Mouse (Mus musculus) limb, embryonic 10.5 days (tissue): ENCODE measurements at regions not wholly inside any gene's neighbourhood (a gene's known extent, or its start where the extent isn't known, plus 50 kb on each side); places are given as distances from the start of the nearest gene placed in this dataset.

Experiments
- DNase-seq: peaks from one replicate; pipeline ENCODE4 v3.0.0-alpha.2; 2017; ENCODE audit warnings: low spot score
- H3K27ac ChIP-seq: fragments of 300-500 bp; sonication (generic); 2 replicates; pipeline ENCODE4 v1.5.1; 2016; ENCODE audit warnings: mild to moderate bottlenecking
- H3K27me3 ChIP-seq: fragments of 300-500 bp; sonication (generic); 2 replicates; pipeline ENCODE4 v1.6.1; 2016; ENCODE audit warnings: low read depth, mild to moderate bottlenecking; ENCODE audit not compliant: poor library complexity, severe bottlenecking
- H3K36me3 ChIP-seq: fragments of 300-500 bp; sonication (generic); 2 replicates; pipeline ENCODE4 v1.6.1; 2016; ENCODE audit warnings: mild to moderate bottlenecking, moderate library complexity
- H3K4me1 ChIP-seq: fragments of 300-500 bp; sonication (generic); 2 replicates; pipeline ENCODE4 v1.6.1; 2016
- H3K4me3 ChIP-seq: fragments of 300-500 bp; sonication (generic); 2 replicates; pipeline ENCODE4 v1.5.1; 2016; ENCODE audit warnings: mild to moderate bottlenecking, moderate library complexity
- H3K9me3 ChIP-seq: fragments of 300-500 bp; sonication (generic); replicated peaks from 2 replicates; pipeline ENCODE4 v1.6.1; 2016; ENCODE audit warnings: mild to moderate bottlenecking
- WGBS: fragments of 180-500 bp; shearing (Covaris S2); methylation state at CpG from one replicate; pipeline ENCODE4 v1.1.7; 2016; 5-methylcytosine and 5-hydroxymethylcytosine counted together

GRCm38 (mm10) chr16:72027404-72028215, 280.5 kb upstream of the Robo1 start:
- 3% methylated on average over 27 of the region's 27 CpGs for WGBS
- no peak overlapping the region for H3K27ac ChIP-seq
- DNase-seq: peak; percentile 67

DNA sequence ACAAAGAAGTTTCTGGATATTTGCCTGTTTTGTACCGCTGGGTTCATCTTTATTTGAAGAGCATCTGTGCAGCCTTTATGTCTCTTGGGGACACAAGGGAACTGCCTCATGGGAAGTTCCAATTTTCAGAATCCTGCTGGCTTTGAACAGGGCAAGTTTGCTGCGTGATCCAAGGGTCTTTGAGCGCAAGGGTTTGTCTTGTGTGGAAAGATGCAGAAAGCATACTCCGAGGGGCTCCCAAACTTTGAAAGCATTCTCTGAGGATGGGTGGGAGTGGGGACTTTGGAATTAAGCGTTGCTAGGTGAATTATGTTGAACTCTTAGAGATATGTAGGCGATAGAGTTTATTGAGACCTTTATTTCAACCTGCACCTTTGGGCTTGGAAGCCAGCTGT, 279.9 kb upstream of the Robo1 start:
- Histone ChIP-seq H3K4me1 (peaks cover 14% of the 10 kb centered on the region), H3K27ac (no peak overlapping the region), H3K36me3 (no peaks in the 10 kb centered on the region), H3K27me3 (peaks cover 34% of the 10 kb centered on the region), H3K9me3 (no peaks in the 10 kb centered on the region), H3K4me3 (peak overlapping the region; percentile 55)
- 6% methylated on average over 6 of the region's 6 CpGs for WGBS
- no peak for DNase-seq

More at GRCm38 (mm10) chr16:72027404-72028215, 280.5 kb upstream of the Robo1 start:
- peak overlapping the region; percentile 55 for H3K4me3 ChIP-seq
- H3K4me1 ChIP-seq: peaks cover 14% of the 10 kb centered on the region
- no peaks in the 10 kb centered on the region for H3K36me3 ChIP-seq
- no peaks in the 10 kb centered on the region for H3K9me3 ChIP-seq
- H3K27me3 ChIP-seq: peaks cover 34% of the 10 kb centered on the region

DNA sequence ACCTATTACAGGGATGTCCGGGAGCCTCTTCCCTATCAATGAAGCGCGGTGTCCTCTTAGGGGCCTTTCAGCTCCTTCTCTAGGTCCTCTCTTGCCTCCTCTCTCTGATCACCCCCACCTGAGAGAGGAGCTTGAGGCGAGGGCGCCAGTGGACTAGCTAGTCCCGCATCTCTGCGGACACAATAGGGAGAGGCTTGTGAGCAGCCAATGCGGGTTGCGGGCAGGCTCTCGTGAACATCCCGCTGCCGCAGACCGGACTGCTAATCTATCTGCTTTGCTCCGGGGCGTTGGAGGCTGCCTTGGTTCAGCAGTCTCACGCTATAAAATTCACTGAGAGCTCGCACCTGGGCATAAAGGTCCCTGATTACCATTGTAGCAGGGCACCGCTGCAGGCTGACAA, 279.3 kb upstream of the Robo1 start:
- peaks cover 14% of the 10 kb centered on the region for H3K4me1 ChIP-seq
- no peak overlapping the region for H3K27ac ChIP-seq
- H3K9me3 ChIP-seq: no peaks in the 10 kb centered on the region
- H3K4me3 ChIP-seq: peak overlapping the region; percentile 55
- no peaks in the 10 kb centered on the region for H3K36me3 ChIP-seq
- peak; percentile 52 for DNase-seq
- WGBS: under 1% methylated on average over 18 of the region's 18 CpGs
- H3K27me3 ChIP-seq: peaks cover 34% of the 10 kb centered on the region

GRCm38 (mm10) chr16:72029273-72029672, 278.8 kb upstream of the Robo1 start:
- Histone ChIP-seq H3K9me3 (no peaks in the 10 kb centered on the region), H3K27me3 (peaks cover 34% of the 10 kb centered on the region), H3K36me3 (no peaks in the 10 kb centered on the region), H3K27ac (no peak overlapping the region), H3K4me1 (peaks cover 14% of the 10 kb centered on the region), H3K4me3 (peak overlapping the region; percentile 55)
- DNase-seq: no peak
- WGBS: 5% methylated on average over 4 of the region's 4 CpGs

GRCm38 (mm10) chr16:72068254-72068653, 239.9 kb upstream of the Robo1 start:
- no peaks in the 10 kb centered on the region for H3K9me3 ChIP-seq

DNA sequence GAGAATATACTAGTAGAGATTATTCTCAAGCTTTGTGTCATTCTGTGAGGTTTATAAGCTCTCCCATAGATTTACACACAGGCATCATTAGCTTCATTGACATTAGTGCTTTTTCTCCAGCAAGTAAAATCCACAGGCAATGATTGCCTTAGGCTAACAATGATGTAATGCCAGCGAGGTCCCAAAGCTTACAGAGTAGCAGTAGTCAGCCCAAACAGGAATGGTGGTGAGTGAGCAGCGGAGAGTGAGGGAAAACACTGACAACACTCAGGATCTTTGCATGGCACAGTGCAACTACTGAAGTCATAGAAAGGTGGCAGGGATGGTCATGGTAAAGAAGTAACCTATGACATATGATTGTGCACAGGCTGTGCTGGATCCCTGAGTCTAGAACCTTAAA, 238.5 kb upstream of the Robo1 start:
- H3K9me3 ChIP-seq: no peaks in the 10 kb centered on the region
- WGBS: 68% methylated on average over 2 of the region's 2 CpGs

More at GRCm38 (mm10) chr16:72068254-72068653, 239.9 kb upstream of the Robo1 start:
- no peaks in the 10 kb centered on the region for H3K27me3 ChIP-seq
- 80% methylated on average over 1 of the region's 1 CpGs for WGBS
- no peak overlapping the region for H3K4me3 ChIP-seq
- H3K27ac ChIP-seq: no peak overlapping the region
- no peak for DNase-seq
- no peaks in the 10 kb centered on the region for H3K4me1 ChIP-seq
- H3K36me3 ChIP-seq: no peaks in the 10 kb centered on the region

GRCm38 (mm10) chr16:72071756-72072471, 236.2 kb upstream of the Robo1 start:
- 77% methylated on average over 2 of the region's 2 CpGs for WGBS
- no peak overlapping the region for H3K27ac ChIP-seq
- H3K27me3 ChIP-seq: no peaks in the 10 kb centered on the region
- H3K36me3 ChIP-seq: no peaks in the 10 kb centered on the region
- no peaks in the 10 kb centered on the region for H3K4me1 ChIP-seq
- H3K4me3 ChIP-seq: no peak overlapping the region
- no peaks in the 10 kb centered on the region for H3K9me3 ChIP-seq
- no peak for DNase-seq

More for the DNA sequence above, 238.5 kb upstream of the Robo1 start:
- DNase-seq: no peak
- Histone ChIP-seq H3K27ac (no peak overlapping the region), H3K4me1 (no peaks in the 10 kb centered on the region), H3K27me3 (no peaks in the 10 kb centered on the region), H3K4me3 (no peak overlapping the region), H3K36me3 (no peaks in the 10 kb centered on the region)

GRCm38 (mm10) chr16:72085181-72085580, 222.9 kb upstream of the Robo1 start:
- Histone ChIP-seq H3K4me3 (no peak overlapping the region), H3K36me3 (no peaks in the 10 kb centered on the region), H3K9me3 (no peaks in the 10 kb centered on the region), H3K27ac (no peak overlapping the region), H3K4me1 (no peaks in the 10 kb centered on the region), H3K27me3 (no peaks in the 10 kb centered on the region)
- WGBS: 93% methylated on average over 5 of the region's 5 CpGs
- no peak for DNase-seq

GRCm38 (mm10) chr16:72088053-72088452, 220.1 kb upstream of the Robo1 start:
- Histone ChIP-seq H3K27me3 (no peaks in the 10 kb centered on the region), H3K36me3 (no peaks in the 10 kb centered on the region), H3K9me3 (no peaks in the 10 kb centered on the region), H3K4me3 (no peak overlapping the region), H3K27ac (no peak overlapping the region), H3K4me1 (no peaks in the 10 kb centered on the region)
- DNase-seq: no peak
- WGBS: 64% methylated on average over 4 of the region's 4 CpGs

DNA sequence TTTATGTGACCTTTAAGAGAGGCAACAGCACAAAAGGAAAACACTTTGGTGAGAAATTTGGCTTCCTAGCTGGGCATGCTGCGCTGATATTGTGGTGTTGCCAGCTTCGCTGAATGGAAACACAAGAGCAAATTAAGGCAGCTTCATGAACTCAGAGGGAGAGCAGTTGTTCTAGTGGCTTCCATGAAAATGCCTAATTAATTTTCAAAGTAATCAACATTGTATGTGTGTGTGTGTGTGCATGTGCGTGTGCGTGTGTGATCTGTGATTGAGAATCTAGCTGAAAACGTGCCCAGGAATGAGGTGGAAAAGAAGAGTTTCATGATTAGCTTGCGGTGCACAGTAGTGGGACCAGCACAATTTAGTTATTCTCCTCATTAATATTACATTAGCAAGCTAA, 219.2 kb upstream of the Robo1 start:
- no peaks in the 10 kb centered on the region for H3K27me3 ChIP-seq
- 87% methylated on average over 6 of the region's 6 CpGs for WGBS
- no peaks in the 10 kb centered on the region for H3K9me3 ChIP-seq
- no peaks in the 10 kb centered on the region for H3K36me3 ChIP-seq
- no peak overlapping the region for H3K4me3 ChIP-seq
- H3K4me1 ChIP-seq: no peaks in the 10 kb centered on the region
- DNase-seq: no peak
- no peak overlapping the region for H3K27ac ChIP-seq
